8 mouse cellular contexts compared by ENCODE assay signal in genomic region chr1:52630248-52630936, GRCm38 (mm10). TPM values are rescaled to one million over a fixed set of nuclear protein-coding genes. Genes with fewer than 3 reads are reported as not detected.
DNase-seq lines count a peak whose midpoint lies in the region; ATAC-seq lines count a peak whose summit lies in the region.

Nemp2 (plus strand) TSS chr1:52630703.

- peaks cover 12% of the 10 kb centered on the region for H3K36me3 ChIP-seq in megakaryocyte, embryonic 14.5 days (replicated peaks; ENCODE audit: low read length)

- H3K4me1 ChIP-seq in megakaryocyte, embryonic 14.5 days, result peaks cover 46% of the 10 kb centered on the region

- H3K4me3 ChIP-seq in megakaryocyte, embryonic 14.5 days (replicated peaks), result peak within 1 kb of the TSS; percentile 99

- H3K27me3 ChIP-seq in megakaryocyte, embryonic 14.5 days (replicated peaks), result no peaks in the 10 kb centered on the region

- ATAC-seq in inflammation-experienced regulatory T-cells, adult 6 months, result peak; percentile 77

- DNase-seq in adrenal gland, adult (ENCODE audit: inconsistent age in 2 of 2, low spot score in 1 of 2), result peak; percentile 92 to 98
- DNase-seq in embryo, embryonic 10 days (ENCODE audit: low spot score), result peak; percentile 89
- peak; percentile 93 for DNase-seq in gastrocnemius, postnatal 10 days
- DNase-seq in left cerebral cortex, adult 9 months (ENCODE audit: low spot score in 2 of 2), result peak; percentile 68 to 95
- peak; percentile 94 for DNase-seq in right cerebral cortex, adult 2 months (ENCODE audit: low spot score in 2 of 2)
- DNase-seq in urinary bladder, postnatal 10 days (ENCODE audit: low spot score), result peak; percentile 81

- H3K9me3 ChIP-seq in megakaryocyte, embryonic 14.5 days, result no peaks in the 10 kb centered on the region

RNA-seq across cellular contexts. Expression of gene Nemp2, which starts in this region (rescaled TPM):
- total RNA-seq in gastrocnemius, postnatal 10 days (2021), result 1 to 10 TPM; 1.7 to 2.7 TPM
- 10 to 100 TPM; 30.0 to 40.0 (median 35.7) TPM for polyA plus RNA-seq in inflammation-experienced regulatory T-cells, adult 6 months (2017; shearing (Covaris generic))
- 0.15 TPM in 1 of 2 replicates, not detected in the other for polyA plus RNA-seq in megakaryocyte, embryonic 14.5 days (2012; ENCODE audit: insufficient read depth, low replicate concordance)

Comparison
In these comparisons a context has a peak if more than half of its experiments do, and no peak if none do; other contexts are left out.
1. Peak in every context shown above with its lines: DNase-seq, ATAC-seq and H3K4me3 ChIP-seq.
2. RNA of gene Nemp2 (polyA plus RNA-seq): 30.0 to 40.0 TPM in inflammation-experienced regulatory T-cells, adult 6 months; 0.15 TPM in megakaryocyte, embryonic 14.5 days; every median in the first group is over 10 times any median in the second.